Mouse (Mus musculus): ENCODE measurements around the gene Pax3.

The Pax3 gene

GRCm38 (mm10) chr1:78168796-78169195 lies 28.1 kb downstream of the Pax3 start:
- DNase-seq, result no peak

- no peak for DNase-seq
Measured at GRCm38 (mm10) chr1:78167577-78168286, 29.2 kb downstream of the Pax3 start.

GRCm38 (mm10) chr1:78161745-78162144 lies 35.2 kb downstream of the Pax3 start:
- no peak for DNase-seq

DNA sequence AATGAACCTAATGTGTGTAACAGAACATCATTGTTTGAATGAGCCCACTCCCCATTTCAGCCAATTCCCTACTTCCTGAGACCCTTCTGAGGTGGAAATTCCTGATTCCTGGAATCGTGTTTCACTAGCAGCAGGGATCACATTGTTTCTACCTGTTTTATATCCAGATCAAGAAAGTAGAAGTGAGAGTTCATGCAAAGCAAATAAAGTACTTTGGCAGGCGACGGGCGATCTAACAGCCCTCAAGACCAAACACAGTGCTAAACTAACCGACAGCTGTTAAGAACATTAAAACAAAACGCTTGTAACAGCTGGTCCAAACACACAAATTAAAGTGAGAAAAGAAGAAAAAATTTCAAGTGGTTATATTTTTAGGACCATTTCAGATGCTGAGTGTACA lies 39.0 kb downstream of the Pax3 start:
- DNase-seq, result no peak

DNA sequence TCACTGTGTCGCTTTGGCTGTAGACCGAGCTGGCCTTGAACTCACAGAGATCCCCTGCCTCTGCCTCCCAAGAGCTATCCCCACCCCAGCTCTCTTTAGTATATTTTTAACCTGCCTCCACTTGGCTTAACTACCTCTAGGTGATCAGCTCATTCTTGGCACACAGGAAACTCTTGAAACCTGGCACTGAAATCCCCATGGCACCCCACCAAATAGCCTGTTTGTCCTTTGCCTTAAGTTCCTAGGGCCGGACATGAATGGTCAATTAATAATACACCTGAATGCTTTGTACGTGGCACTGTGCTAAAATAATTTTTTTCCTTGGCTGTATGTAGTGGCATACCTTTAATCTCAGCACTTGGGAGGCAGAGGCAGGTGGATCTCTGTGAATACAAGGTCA lies 41.1 kb downstream of the Pax3 start:
- no peak for DNase-seq

- no peak for DNase-seq
Measured at GRCm38 (mm10) chr1:78148011-78148623, 48.8 kb downstream of the Pax3 start.

DNA sequence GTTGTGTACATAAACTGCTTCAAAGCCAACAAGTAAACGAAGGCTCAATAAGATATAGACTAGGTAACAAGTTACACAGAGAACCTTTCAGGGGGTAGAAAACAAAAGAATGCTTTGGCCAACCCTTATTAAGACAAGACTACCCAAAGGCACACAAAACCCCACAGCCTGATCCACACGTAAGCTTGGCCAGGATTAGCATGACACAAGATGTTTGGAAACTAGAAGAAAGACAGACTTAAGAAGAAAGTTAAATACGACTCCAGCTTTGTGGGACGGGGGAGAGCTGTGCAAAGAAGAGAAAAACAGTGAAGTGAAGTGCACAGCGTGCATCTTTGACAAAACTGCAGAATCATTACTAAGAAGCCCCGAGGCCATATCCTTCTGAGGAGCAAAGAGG lies 53.5 kb downstream of the Pax3 start:
- no peak for DNase-seq

- DNase-seq, result no peak
Measured at GRCm38 (mm10) chr1:78142912-78143311, 54.0 kb downstream of the Pax3 start.

DNA sequence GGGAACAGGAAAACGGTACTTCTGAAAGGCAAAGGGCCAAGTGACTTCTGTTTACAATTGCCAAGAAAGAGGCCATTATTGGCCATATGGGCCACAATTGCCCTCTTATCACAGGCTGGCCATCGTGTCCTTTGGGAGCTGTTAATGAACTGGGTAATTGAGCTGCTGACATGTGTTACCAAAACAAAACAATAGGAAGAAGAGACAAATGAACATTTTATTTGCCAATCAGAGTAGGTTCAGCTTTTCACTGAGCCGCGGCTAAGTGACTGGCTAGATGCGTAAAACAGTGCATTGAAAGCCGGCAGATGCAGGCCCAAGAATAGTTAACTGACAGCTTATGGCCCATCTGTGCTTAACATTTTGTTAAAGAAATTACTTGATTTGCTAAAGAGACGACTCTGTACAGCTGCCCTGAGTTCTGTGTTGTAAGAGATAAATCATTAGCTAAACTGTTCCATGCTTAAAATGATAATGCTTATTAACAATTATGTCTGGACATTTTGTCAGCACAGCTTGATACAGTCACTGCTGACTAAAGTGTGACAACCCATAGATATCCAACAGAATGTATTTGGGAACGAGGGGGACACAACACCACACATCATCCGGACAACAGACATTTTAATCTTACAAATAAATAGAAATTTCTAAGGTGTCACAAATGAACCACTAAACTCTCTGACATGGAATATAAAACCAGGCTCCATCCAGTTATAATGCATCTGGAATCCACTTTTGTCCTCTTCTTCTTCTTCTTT lies 55.0 kb downstream of the Pax3 start:
- DNase-seq, result no peak

- no peak for DNase-seq
Measured at GRCm38 (mm10) chr1:78141314-78141713, 55.6 kb downstream of the Pax3 start.

GRCm38 (mm10) chr1:78140505-78141303 lies 56.2 kb downstream of the Pax3 start:
- no peak for DNase-seq

DNA sequence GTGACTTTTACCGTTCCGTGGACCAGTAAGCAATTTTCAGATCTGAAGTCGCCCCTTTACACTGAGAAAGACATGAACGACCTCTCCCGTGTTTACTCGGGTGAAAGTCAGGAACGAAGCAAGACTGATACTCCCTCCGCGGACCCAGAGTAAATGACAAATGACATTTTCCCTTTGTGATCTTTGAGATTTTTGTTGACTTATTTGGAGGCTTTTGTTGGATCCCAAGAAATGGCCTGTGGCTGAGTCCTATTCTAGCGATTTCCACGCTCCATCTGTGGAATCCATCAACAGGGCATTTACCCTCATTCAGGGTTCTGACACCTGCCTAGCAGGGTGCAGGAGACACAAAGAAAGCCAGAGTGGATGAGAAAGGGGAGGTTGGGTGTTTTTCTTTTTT lies 57.6 kb downstream of the Pax3 start:
- DNase-seq, result no peak

DNA sequence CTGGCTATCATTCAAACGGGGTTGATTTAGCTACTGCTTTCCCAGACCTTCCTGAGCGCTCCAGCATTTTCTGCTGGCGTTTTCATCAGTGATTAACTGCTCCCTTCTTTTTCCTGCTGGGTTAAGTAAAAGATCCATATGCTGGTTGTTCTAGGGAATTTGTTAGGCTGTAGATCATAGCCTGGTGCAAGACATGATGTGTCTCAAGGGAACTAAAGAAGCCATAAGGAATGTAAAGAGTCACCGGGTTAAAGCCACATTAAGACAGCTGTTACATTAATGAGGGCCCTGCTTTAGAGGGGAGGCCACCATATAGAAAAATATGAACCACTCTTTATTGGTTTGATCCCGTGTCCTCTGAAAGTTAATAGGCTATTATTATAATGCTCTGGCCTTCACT lies 67.7 kb downstream of the Pax3 start:
- no peak for DNase-seq

DNA sequence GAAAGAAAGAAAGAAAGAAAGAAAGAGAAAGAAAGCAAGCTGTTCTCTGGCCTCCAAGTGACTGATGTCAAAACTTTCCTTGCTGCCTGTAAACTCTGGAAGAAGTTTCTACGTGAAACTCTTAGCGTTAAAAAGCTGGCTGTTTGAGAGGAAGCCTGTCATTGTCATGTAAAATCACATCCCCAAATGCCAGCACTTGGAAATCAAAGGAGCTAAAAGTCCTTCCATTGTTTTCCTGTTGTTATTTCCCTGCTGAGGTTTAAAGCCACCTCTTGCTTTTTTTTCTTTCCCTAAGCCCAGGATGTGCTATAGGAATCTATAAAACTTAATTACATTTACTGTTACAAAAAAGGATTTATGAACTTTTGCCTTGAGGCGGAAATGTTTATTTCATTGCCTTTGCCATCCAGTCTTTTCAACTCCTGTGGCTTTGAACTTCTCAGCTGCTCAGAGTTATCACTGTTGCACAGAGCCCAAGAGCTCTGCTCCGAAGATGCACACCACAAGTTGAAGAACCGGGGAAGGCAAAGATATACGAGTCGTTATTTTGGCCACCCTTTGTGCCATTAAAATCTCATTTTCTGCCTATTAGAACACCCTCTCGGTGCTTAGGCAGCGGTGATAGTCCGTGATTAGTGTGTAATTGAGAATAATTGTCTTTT lies 76.9 kb downstream of the Pax3 start:
- no peak for DNase-seq

GRCm38 (mm10) chr1:78116046-78116445 lies 80.9 kb downstream of the Pax3 start:
- no peak for DNase-seq

- no peak for DNase-seq
Measured at GRCm38 (mm10) chr1:78110311-78110710, 86.6 kb downstream of the Pax3 start.

DNA sequence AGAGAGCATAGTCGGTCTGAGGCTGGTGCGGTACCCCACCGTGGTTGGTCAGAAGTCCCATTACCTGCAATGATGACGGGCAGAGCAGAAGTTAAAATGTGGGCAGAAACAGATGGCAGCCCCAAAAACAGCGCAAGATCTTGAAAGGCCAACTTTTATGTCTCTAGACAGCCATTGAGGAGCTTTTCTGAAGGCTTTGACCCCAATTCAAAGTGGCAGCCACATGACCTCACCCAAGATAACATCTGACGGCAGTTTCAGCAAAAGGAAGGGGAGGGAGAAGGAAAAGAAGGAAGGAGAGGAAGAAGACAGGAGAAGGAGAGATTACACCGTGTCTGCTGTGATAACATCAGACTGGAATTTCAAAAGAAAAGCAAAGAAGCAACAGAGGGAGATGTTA lies 93.4 kb downstream of the Pax3 start:
- no peak for DNase-seq

GRCm38 (mm10) chr1:78093619-78094018 lies 103.3 kb downstream of the Pax3 start:
- DNase-seq, result no peak

- DNase-seq, result no peak
Measured at GRCm38 (mm10) chr1:78088646-78089045, 108.3 kb downstream of the Pax3 start.

DNA sequence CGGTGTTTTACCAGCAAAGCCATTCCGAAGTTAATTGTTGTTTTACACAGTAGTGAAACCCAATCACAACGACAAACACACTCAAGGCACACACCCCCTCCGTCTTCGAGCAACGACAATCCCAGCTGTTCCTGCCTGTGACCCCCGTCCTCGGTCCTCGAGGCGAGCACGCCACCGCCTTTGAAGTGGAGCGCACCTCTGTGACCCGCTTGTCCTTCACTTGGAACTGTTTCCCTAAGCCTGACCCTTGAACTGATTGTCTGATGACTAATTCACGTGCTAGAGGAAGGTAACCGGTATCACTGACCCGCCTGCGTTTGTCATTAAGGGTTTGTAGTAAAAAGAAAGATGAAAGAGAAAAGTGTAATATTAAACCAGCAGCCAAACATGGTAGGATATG lies 115.2 kb downstream of the Pax3 start:
- no peak for DNase-seq

GRCm38 (mm10) chr1:78060850-78061249 lies 136.1 kb downstream of the Pax3 start:
- no peak for DNase-seq

GRCm38 (mm10) chr1:78057939-78058338 lies 139.0 kb downstream of the Pax3 start:
- no peak for DNase-seq

DNA sequence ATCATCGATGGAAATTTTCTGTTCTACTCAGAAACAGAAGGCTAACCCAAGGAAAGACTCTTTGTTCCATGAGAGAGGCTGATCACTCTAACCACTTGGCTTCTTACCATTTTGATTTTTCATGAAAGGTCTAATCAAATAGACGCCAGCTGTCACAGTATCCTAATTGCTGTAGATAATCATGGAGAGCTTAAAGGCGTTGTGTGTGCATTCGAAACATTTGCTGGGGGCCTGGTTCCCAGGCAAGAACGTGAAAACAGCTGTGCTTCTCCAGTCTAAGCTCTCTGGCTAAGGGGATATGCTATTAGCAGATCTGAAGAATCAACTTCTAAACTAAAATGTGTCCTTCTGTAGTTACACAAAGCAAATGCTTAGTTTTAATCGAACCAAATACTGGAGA lies 143.3 kb downstream of the Pax3 start:
- DNase-seq, result no peak
